Mouse (Mus musculus) kidney, adult 9 months (tissue): Measurements from ENCODE around the gene Sept7.
"Not testable (repeated sequence)": the region's sequence is repeated elsewhere in the genome, so short reads cannot be mapped to it uniquely, and the experiment has no call there.

ENCODE experiments used
- DNase-seq: peaks from one replicate; pipeline ENCODE4 v3.0.0; 2022

Gene Sept7

GRCm38 (mm10) chr9:25260411-25260810 is 8.2 kb downstream of the Sept7 start:
- DNase-seq, result no peak

DNA sequence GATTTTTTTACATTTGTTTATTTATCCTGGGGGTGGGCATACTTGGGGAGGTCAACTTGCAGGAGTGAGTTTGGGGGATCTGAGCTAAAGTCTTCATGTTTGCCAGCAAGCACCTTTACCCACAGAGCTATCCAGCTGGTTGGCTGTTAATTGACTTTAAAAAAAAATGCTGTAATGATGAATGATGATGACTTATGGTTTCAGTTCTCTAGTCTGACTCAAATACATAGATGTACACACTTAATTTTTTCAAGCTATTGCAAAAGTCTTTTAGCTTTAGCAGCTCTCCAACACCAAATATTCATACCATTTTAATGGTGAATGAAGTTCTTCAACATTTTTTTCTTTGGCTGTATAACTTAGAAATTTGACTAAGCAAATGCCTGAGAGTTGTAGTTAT is 8.7 kb downstream of the Sept7 start:
- DNase-seq, result no peak

- DNase-seq, result no peak
Measured at GRCm38 (mm10) chr9:25262087-25262486, 9.8 kb downstream of the Sept7 start.

DNA sequence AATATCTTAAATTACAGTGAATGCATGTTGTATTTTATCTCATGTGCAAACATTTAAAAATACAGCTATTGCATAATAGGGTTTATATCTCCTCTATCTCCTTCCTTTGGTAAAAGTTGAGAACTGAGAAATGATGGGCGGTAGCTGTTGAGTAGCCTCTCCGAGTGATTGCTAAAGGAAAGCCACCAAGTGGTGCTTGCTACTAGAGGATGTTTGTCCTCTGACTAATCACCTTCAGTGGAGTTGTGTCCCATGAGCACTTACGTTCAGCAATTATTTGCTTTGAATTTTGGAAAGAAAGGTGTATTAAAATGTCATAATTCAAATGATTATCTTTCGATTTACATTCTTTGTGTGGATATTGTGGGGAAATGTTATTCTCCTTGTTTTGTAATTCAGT is 13.6 kb downstream of the Sept7 start:
- DNase-seq, result no peak

DNA sequence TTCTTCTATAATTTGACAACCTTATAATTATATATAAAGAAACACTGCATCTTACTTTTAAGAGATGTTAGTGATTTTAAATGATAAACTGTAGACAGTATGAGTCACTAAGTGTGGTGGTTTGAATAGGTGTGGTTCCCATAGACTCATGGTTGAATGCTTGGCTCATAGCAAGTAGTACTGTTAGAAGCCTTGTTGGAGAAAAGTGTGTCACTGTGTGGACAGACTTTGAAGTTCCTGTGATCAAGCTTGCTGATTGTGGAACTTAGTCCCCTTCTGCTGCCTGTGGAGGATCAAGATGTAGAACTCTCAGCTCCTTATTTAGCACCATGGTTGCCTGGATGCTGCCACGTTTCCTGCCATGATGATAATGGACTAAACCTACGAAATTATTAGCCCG is 14.9 kb downstream of the Sept7 start:
- no peak for DNase-seq

GRCm38 (mm10) chr9:25267574-25267973 is 15.3 kb downstream of the Sept7 start:
- no peak for DNase-seq

- no peak for DNase-seq
Measured at GRCm38 (mm10) chr9:25271902-25272301, 19.7 kb downstream of the Sept7 start.

GRCm38 (mm10) chr9:25289796-25290195 is 37.6 kb downstream of the Sept7 start:
- peak; percentile 70 for DNase-seq

- peak; percentile 77 for DNase-seq
Measured at GRCm38 (mm10) chr9:25309505-25310182, 57.4 kb downstream of the Sept7 start.

DNA sequence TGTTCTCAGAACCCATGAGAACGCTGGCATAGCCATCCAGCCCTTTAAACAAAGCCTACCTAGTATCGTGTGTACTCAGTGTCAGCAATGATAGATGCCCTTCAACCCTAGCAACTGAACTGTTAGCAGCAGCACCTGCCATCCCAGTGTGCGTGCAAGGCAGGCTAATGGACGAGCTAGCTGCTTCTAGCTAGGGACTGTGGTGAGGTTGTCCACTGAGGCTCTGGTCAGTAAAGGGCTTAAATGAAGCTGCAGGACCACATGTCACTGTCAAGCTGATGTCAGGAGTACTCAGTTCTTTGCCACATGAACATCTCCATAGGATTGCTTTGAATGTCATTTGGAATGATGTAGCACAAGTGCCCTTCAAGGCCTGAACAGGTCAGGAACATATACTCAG is 62.1 kb downstream of the Sept7 start:
- DNase-seq, result no peak

- peak; percentile 59 for DNase-seq
Measured at GRCm38 (mm10) chr9:25317827-25318505, 65.7 kb downstream of the Sept7 start.

GRCm38 (mm10) chr9:25319676-25320075 is 67.4 kb downstream of the Sept7 start:
- DNase-seq, result not testable (repeated sequence)

DNA sequence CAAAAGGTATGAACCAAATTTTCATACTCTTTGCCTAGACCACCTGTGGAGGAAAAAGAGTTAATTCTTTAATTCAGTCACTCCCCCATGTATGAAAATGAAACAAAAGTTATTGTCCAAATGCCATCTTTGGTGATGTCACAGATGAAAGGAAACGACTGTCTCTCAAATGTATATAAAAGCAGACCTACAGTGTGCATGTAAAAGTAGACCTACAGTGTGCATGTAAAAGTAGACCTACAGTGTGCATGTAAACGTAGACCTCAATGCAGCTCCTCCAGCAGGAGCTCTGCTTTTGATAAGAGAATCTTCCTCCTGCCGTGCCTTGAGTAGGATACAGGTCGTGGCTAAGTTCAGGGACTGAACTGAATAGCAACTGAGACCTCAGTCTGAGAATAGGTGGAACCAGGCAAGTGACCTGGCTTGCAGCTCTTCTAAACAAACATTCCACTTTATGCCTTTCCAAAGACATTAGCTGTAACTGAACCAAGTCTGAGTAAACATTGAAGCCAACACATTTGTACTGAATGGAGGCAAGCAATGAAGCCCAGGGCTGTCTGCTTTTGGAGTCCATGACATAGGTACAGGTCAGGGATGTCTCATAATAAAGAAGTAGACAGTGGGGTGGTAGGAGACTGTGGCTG is 75.6 kb downstream of the Sept7 start:
- DNase-seq, result no peak

GRCm38 (mm10) chr9:25328946-25329723 is 76.9 kb downstream of the Sept7 start:
- peak; percentile 35 for DNase-seq

- DNase-seq, result no peak
Measured at GRCm38 (mm10) chr9:25337436-25338198, 85.4 kb downstream of the Sept7 start.

DNA sequence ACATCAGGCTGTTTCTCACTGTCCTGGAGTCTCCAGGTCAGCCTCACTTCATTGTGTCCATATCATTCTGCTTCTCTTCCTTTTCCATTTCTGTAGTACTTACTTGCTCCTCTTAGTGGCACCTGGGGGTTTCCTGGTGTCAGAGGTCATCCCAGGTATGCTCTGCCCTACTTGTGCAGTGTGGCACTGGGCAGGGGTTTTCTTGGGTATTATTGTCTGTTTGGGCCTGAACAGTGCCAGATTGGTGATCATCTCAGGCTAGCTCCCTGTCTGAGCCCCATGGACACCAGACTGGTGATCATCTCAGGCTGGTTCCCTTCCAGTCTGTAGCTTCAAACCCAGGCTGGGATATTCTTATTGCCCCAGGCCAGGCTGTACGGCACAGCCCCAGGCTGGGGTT is 88.2 kb downstream of the Sept7 start:
- no peak for DNase-seq

DNA sequence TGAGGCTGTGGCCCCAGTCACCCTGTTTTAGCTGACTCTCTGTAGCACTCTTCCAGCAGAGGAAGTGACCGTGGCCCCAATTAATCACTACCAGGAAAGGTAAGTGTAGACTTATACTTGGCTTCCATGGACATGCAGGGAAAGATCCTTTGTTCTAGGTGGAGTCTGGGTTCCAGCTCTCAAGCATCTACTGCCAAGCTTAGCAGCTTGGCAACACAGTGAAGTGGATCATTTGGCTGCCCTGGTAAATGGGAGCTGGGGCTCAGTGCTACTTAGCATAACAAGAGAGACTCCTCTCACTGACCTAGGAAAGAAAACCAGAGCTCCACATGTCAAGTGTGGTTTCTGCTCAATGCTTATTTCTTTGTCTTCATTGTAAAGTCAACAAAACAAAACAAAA is 101.5 kb downstream of the Sept7 start:
- no peak for DNase-seq

DNA sequence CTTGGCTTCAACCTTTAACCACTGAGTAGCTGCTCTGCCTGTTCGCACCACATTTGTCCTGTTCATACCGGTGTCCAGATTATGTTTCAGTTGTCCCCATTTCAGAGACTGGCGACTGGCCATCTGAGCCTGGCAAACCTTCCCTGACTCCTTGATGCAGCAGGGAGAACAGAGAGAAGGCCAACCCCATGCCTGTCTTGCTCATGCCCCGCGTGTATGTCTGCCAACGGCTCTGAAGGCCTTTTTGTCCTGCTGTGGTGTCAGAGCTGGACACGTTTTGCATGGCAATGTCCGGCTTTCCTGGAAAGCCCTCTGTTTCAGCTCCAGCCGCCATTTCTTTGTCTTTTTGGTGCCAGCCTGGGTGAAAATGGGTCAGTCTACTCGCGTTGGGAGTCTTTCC is 103.6 kb downstream of the Sept7 start:
- no peak for DNase-seq

- DNase-seq, result no peak
Measured at GRCm38 (mm10) chr9:25357589-25357988, 105.3 kb downstream of the Sept7 start.

DNA sequence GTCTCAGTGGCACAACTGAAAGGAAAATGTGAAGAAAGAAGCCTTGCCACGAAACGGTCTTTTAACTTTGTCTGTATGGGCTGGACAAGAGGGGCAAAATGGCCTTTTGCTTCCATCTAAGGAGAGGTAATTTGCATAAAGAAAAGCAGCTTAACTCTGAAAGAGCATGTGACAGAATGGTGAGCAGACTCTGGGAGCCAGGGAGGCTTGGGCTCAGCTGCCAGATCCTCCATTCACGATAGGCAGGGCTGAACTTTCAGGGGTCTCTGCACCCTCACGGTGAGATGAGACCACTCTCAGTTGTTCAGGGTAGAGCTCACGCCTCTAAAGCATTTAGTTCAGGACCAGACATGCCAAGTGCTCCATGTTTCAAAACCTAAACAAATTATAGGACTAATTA is 105.8 kb downstream of the Sept7 start:
- DNase-seq, result no peak
